Mouse (Mus musculus) heart, adult 2 months (tissue): Measurements from ENCODE around the gene Dok4. TPM values are rescaled to one million over a fixed set of nuclear protein-coding genes. Genes with fewer than 3 reads are reported as not detected.
A peak's percentile ranks its signal among the peaks of the same experiment; 100 is the strongest.

Experiments used
- DNase-seq, 2 experiments: peaks; one replicate each; pipeline ENCODE4 v3.0.0; 2021
- H3K27ac ChIP-seq: fragments of 200-600 bp; 2 replicates; pipeline ENCODE4 v1.8.1; 2022
- H3K27me3 ChIP-seq: fragments of 200-500 bp; 2 replicates; pipeline ENCODE4 v1.6.1; 2012; ENCODE audit warnings: mild to moderate bottlenecking, low read length, inconsistent platforms, mixed read lengths; ENCODE audit not compliant: control insufficient read depth, insufficient read depth
- H3K36me3 ChIP-seq: fragments of 200-500 bp; 2 replicates; pipeline ENCODE4 v1.6.1; 2012; ENCODE audit warnings: low read length, inconsistent platforms; ENCODE audit not compliant: control insufficient read depth, insufficient read depth
- H3K4me1 ChIP-seq: fragments of 200-500 bp; 2 replicates; pipeline ENCODE4 v1.6.1; 2011; ENCODE audit warnings: low read length; ENCODE audit not compliant: control insufficient read depth, insufficient read depth
- H3K4me3 ChIP-seq: fragments of 200-600 bp; 2 replicates; pipeline ENCODE4 v1.8.1; 2022
- H3K79me2 ChIP-seq: fragments of 200-500 bp; replicated peaks from 2 replicates; pipeline ENCODE4 v1.6.1; 2012; ENCODE audit warnings: mild to moderate bottlenecking, inconsistent platforms, low read length, moderate library complexity, mixed read lengths; ENCODE audit not compliant: control insufficient read depth, insufficient read depth
- H3K9ac ChIP-seq: fragments of 200-500 bp; 2 replicates; pipeline ENCODE4 v1.6.1; 2012; ENCODE audit warnings: low read depth, mild to moderate bottlenecking, control low read depth, inconsistent platforms, low read length, mixed read lengths
- CTCF ChIP-seq: fragments of 200-600 bp; IDR thresholded peaks from 2 replicates; pipeline ENCODE4 v1.8.1; 2022; ENCODE audit warnings: antibody characterized with exemption, mild to moderate bottlenecking, moderate library complexity
- EP300 ChIP-seq: fragments of 200-500 bp; IDR thresholded peaks from 2 replicates; pipeline ENCODE4 v1.6.1; 2011; ENCODE audit warnings: low read depth, low read length, control low read depth; ENCODE audit not compliant: insufficient read depth
- POLR2A ChIP-seq: fragments of 200-500 bp; IDR thresholded peaks from 2 replicates; pipeline ENCODE4 v1.6.1; 2011; ENCODE audit warnings: mild to moderate bottlenecking, low read depth, low read length, control low read depth; ENCODE audit not compliant: insufficient read depth
- WGBS: fragments of 180-500 bp; shearing (Covaris S2); methylation state at CpG from one replicate; pipeline ENCODE4 v1.1.7; 2018; 5-methylcytosine and 5-hydroxymethylcytosine counted together
- intact Hi-C: fragments of 180-260 bp; cut with DNase I; formaldehyde crosslinking; loops from one replicate; pipeline ENCODE4 v1.15.1; 2025
- polyA plus RNA-seq: library from polyadenylated mRNA; depleted of rRNA; stranded (reverse); fragments of >200 nt; gene quantifications from 2 replicates; pipeline ENCODE4 v1.2.3, GENCODE M21; 2012
- total RNA-seq, 2 experiments: library from RNA; stranded (reverse); gene quantifications; 2 replicates each; pipeline ENCODE4 v1.2.3; 2021

The Dok4 gene
- total and polyA plus RNA-seq, 3 experiments: 13.7 to 23.0 (median 14.8) TPM

DNA sequence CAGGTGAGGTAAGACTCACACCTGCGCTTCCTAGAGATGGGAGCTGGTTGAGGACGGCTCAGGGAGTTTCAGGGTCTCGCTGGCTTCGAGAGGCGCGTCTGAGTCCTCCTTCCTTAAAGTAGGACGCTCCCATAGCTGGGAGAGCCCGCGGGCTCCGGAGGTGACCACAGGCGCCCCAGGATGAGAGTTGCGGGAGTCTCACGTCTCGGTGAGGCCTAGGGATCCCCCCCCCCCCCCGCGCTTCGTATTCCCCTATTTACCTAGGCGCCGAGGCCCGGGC, 319 bp downstream of the Dok4 start:
- Histone ChIP-seq H3K4me3 (peak overlapping the region; percentile 58), H3K9ac (peak overlapping the region; percentile 66), H3K36me3 (no peaks in the 10 kb centered on the region), H3K27ac (peak overlapping the region; percentile 88), H3K27me3 (no peaks in the 10 kb centered on the region), H3K4me1 (peaks cover 11% of the 10 kb centered on the region), H3K79me2 (no peaks in the 10 kb centered on the region)
- intact Hi-C loops: loop anchor here (1.0 to 2.0 kb wide), 2 partner anchors 15 to 32 kb away; no protein-coding TSS in a partner anchor
- no peak for TF ChIP-seq CTCF
- no peak for TF ChIP-seq EP300
- DNase-seq: no peak
- 2% methylated on average over 19 of the region's 20 CpGs for WGBS

DNA sequence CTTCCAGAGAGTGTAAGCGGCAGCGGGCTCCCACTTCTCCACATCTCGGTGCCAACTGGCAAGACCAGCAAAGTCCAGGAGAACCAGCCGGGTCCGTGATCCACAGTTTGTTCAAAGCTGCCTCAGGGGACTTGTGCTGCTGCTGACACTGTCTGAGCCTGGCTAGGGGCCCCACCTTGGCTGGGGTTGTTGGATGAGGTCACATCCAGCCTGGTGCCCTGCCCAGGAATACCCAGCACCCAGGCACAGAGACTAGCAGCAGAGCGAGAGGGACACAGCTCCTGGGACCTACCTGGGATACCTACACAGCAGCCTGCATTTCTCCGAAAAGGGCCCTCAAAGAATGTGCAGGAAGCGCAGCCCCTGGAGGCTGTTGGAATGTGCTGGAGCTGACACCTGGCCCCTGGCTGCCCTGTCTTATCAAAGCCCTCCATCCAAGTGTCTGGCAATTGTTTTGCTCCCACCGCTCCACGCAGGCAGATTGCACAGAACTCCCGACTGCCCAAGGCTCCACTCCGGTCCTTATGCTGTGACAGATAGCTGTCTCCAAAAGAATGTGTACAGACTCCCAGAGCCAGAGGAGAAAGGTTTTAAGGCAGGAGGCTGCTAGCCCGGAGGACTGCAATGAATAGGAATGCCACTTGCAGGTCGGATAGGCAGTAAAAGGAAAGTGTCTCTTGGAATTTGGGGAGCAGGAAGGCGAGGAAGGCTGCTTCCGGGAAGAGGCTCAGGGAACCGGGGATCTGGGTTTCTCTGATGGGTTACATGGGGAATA, 847 bp downstream of the Dok4 start:
- Histone ChIP-seq H3K79me2 (no peaks in the 10 kb centered on the region), H3K27me3 (no peaks in the 10 kb centered on the region), H3K36me3 (no peaks in the 10 kb centered on the region), H3K4me1 (peaks cover 11% of the 10 kb centered on the region), H3K9ac (peak overlapping the region; percentile 66), H3K27ac (peak overlapping the region; percentile 88), H3K4me3 (peak overlapping the region; percentile 58)
- peak; percentile 48 to 55 for DNase-seq
- intact Hi-C loops: loop anchor here (1.0 to 2.0 kb wide), 2 partner anchors 14 to 33 kb away; no protein-coding TSS in a partner anchor
- WGBS: 4% methylated on average over 17 of the region's 17 CpGs
- TF ChIP-seq EP300: no peak
- 0 out of 2 replicates have a peak, but pooled peaks have one; percentile 7 for TF ChIP-seq POLR2A
- no peak for TF ChIP-seq CTCF

DNA sequence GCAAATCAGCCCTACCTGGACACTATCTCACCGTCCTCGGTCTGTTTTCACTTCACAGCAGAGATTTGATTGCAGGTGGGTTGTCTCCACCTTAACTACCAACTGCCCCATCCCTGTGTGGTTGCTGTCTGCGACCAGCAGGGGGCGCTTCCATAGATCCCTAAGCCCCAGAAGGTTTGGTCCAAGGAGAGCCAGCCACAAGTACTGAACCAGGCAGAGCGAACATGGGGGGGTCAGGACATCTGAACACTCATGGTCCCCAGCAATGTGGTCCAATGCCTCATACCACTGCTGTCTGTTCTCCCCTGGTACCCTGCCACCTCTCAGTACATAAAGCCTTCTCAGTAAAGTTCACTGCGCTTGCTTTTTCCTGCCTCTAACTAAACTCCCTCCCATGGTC, 1.8 kb downstream of the Dok4 start:
- Histone ChIP-seq H3K4me1 (peaks cover 17% of the 10 kb centered on the region), H3K36me3 (no peaks in the 10 kb centered on the region), H3K9ac (peak overlapping the region; percentile 66), H3K27ac (peak overlapping the region; percentile 88), H3K79me2 (no peaks in the 10 kb centered on the region), H3K27me3 (no peaks in the 10 kb centered on the region), H3K4me3 (peak overlapping the region; percentile 58)
- DNase-seq: peak; percentile 80 to 83
- intact Hi-C loops: loop anchor here (2.0 kb wide), 1 partner anchor 14 kb away; no protein-coding TSS in a partner anchor
- no peak for TF ChIP-seq POLR2A
- TF ChIP-seq EP300: peak; percentile 74; the same call in 1 of the 2 replicates
- peak; percentile 96 for TF ChIP-seq CTCF
- WGBS: 6% methylated on average over 6 of the region's 6 CpGs

DNA sequence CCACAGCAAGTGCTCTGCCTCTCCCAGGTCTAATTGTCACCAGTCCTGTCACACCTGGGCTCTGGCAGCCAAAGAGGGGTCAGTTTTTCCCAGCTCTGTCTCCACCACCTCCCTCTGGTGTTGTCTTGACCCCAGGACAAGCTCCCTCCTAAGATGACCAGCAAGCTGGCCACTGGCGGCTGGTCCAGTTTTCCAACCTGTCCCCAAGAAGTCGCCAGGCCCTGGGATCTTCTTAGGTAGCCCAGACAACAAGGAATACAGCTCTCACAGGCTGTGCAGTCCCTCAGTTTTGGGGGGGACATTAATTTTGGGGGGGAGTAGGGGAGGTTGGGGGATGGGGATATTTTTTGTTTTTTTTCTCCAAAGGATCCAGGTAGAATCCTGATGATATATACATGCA, 3.6 kb downstream of the Dok4 start:
- no peaks in the 10 kb centered on the region for H3K27me3 ChIP-seq
- TF ChIP-seq EP300: no peak
- no peak for TF ChIP-seq POLR2A
- no peak for TF ChIP-seq CTCF
- H3K79me2 ChIP-seq: no peaks in the 10 kb centered on the region
- no peak overlapping the region for H3K9ac ChIP-seq
- no peaks in the 10 kb centered on the region for H3K36me3 ChIP-seq
- H3K4me1 ChIP-seq: peaks cover 19% of the 10 kb centered on the region
- intact Hi-C loops: no loop called here
- 72% methylated on average over 2 of the region's 2 CpGs for WGBS
- no peak overlapping the region for H3K4me3 ChIP-seq
- DNase-seq: no peak
- H3K27ac ChIP-seq: no peak overlapping the region; the same call in 1 of the 2 replicates

DNA sequence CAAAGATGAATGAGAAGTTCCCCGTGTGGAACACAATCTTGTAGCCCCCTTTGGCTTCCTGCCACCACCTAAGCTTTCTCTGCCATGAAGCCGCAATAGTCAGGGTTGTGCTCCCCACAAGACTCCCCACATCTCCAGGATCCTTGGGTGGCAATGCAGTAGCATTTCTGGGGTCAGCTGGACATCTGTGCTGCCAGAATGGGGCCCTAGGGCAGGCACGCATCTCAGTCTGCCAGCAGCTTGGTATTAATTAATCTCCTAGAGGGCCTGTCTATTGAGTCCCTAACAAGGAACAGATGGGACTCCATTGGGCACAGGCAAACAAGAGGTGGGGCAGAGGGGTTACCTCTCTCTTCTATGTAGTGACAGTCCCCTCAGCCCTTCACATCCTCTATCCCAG, 4.0 kb downstream of the Dok4 start:
- Histone ChIP-seq H3K36me3 (no peaks in the 10 kb centered on the region), H3K4me1 (peaks cover 19% of the 10 kb centered on the region), H3K4me3 (no peak overlapping the region), H3K9ac (no peak overlapping the region), H3K27me3 (no peaks in the 10 kb centered on the region), H3K79me2 (no peaks in the 10 kb centered on the region), H3K27ac (peak overlapping the region; percentile 51)
- intact Hi-C loops: no loop called here
- TF ChIP-seq POLR2A (no peak), CTCF (no peak), EP300 (no peak)
- DNase-seq: no peak
- 56% methylated on average over 3 of the region's 3 CpGs for WGBS

DNA sequence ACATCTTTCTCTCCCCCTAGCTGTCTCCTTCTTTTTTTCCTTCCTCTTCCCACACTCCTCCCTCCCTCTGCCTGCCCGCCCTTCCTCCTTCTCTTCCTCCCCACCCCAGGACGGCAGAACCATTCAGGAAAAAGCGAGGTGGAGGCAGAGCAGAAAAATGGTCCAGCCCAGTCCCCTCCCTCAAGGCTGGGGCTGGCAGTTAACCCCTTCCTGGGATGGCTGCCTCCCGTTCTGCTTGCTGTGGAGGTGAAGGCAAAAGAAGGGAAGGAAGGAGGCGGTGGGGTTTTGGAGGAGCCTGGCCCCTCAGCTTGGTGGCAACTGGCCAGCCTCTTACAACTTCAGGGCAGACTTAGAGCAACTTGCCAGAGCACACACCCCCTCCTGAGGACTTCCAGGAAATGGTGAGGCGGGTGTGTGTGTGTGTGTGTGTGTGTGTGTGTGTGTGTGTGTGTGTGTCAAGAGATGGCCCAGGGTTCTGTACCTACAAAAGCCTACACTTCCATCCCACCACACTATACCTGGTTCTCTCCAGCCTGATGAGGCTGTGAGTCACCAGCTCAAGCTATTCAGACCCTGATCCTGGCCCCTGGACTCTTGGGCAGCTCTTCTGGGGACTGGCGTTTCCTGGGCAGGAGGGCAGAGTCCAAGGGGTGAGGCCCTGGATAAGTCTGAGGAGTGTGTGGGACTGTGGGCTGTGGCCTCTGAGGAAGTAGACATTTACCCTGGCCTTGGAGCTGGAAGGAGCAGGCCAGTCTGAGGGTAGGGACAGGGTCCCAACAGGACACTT, 4.8 kb downstream of the Dok4 start:
- TF ChIP-seq EP300 (no peak), POLR2A (no peak), CTCF (no peak)
- Histone ChIP-seq H3K9ac (peak overlapping the region; percentile 38), H3K27ac (peak overlapping the region; percentile 65), H3K4me1 (peaks cover 15% of the 10 kb centered on the region), H3K36me3 (no peaks in the 10 kb centered on the region), H3K4me3 (peak overlapping the region; percentile 29), H3K79me2 (no peaks in the 10 kb centered on the region), H3K27me3 (no peaks in the 10 kb centered on the region)
- peak; percentile 74 to 79 for DNase-seq
- intact Hi-C loops: no loop called here
- WGBS: 16% methylated on average over 7 of the region's 7 CpGs
